Mouse (Mus musculus) bone marrow, adult 2 months (tissue): ENCODE data around the gene Tmem182.

ENCODE experiments used
- CTCF ChIP-seq: fragments of 200-500 bp; IDR thresholded peaks from 2 replicates; pipeline ENCODE4 v1.5.1; 2011; ENCODE audit warnings: low read length, control low read depth; ENCODE audit not compliant: control insufficient read depth, insufficient read depth
- POLR2A ChIP-seq: fragments of 200-500 bp; IDR thresholded peaks from 2 replicates; pipeline ENCODE4 v1.6.1; 2011; ENCODE audit warnings: low read depth, mild to moderate bottlenecking, control low read depth, low read length, borderline replicate concordance; ENCODE audit not compliant: control insufficient read depth

GRCm38 (mm10) chr1:40788956-40789355, 16.4 kb upstream of the Tmem182 start:
- TF ChIP-seq CTCF (no peak), POLR2A (no peak)
